Mouse (Mus musculus): ENCODE measurements at regions not wholly inside any gene's neighbourhood (a gene's known extent, or its start where the extent isn't known, plus 50 kb on each side); places are given as distances from the start of the nearest gene placed in this dataset.

DNA sequence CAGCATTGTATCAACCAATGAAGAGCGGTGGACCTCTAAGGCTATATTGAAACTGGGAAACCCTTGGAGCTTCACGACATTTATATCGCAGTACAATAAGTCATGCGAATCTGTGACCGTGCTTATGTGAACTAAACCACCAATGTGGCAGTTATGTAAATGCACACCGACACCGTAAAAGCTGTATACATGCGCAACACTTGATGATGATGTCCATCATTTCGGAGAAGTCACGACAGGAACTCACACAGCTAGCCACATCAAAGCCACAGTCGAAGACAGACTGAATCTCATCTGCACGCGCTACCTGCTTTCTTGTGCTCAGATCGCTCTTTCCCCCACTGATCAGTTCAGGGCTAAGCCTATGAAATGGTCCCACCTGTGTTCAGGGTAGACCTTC, 114.2 kb upstream of the Stmnd1 start:
- no peak for TF ChIP-seq ZNF384 (IDR thresholded peaks at IDR 0.05; ENCODE audit: low read depth, low read length)
- no peak for TF ChIP-seq ZC3H11A (IDR thresholded peaks at IDR 0.05; ENCODE audit: borderline replicate concordance, low read depth, low read length)
- TF ChIP-seq MAFK (IDR thresholded peaks at IDR 0.05; ENCODE audit: insufficient read depth, low read depth, low read length) = no peak

All from ES-E14 (cell line).